Mouse (Mus musculus) MEL (cell line): ENCODE data around the gene Abhd17a. TPM values are rescaled to one million over a fixed set of nuclear protein-coding genes. Genes with fewer than 3 reads are reported as not detected.

Experiments
- DNase-seq: peaks from one replicate; pipeline ENCODE4 v3.0.0; 2011; ENCODE audit warnings: low read depth, low spot score
- H3K27ac ChIP-seq: 2 replicates; pipeline ENCODE4 v1.5.1; 2012; ENCODE audit warnings: low read depth, mild to moderate bottlenecking, control low read depth, low read length, moderate library complexity; ENCODE audit not compliant: control insufficient read depth
- H3K27me3 ChIP-seq, 2 experiments: fragments of 150-350 bp in 1 of 2; sonication (generic) in 1 of 2; 2 replicates each; pipeline ENCODE4 v1.6.1; 2012; ENCODE audit warnings: low read length in 2 of 2, mild to moderate bottlenecking in 2 of 2, improper control_type of control experiment in 1 of 2, moderate library complexity in 1 of 2; ENCODE audit not compliant: insufficient read depth in 2 of 2, control insufficient read depth in 1 of 2
- H3K36me3 ChIP-seq, 2 experiments: 2 replicates each; pipeline ENCODE4 v1.6.1; 2012 to 2014; ENCODE audit warnings: low read length in 2 of 2, improper control_type of control experiment in 1 of 2, inconsistent platforms in 1 of 2, mild to moderate bottlenecking in 1 of 2; ENCODE audit not compliant: insufficient read depth in 2 of 2, control insufficient read depth in 1 of 2
- H3K4me1 ChIP-seq, 2 experiments: fragments of 150-350 bp in 1 of 2; sonication (generic) in 1 of 2; 2 replicates each; pipeline ENCODE4 v1.6.1; 2012; ENCODE audit warnings: low read length in 2 of 2, improper control_type of control experiment in 1 of 2, mild to moderate bottlenecking in 1 of 2; ENCODE audit not compliant: insufficient read depth in 2 of 2, control insufficient read depth in 1 of 2
- H3K4me3 ChIP-seq, 2 experiments: fragments of 150-350 bp in 1 of 2; sonication (generic) in 1 of 2; 2 replicates each; pipeline ENCODE4 v1.5.1; 2012; ENCODE audit warnings: low read depth in 2 of 2, low read length in 2 of 2, mild to moderate bottlenecking in 2 of 2, moderate library complexity in 2 of 2, control low read depth in 1 of 2, improper control_type of control experiment in 1 of 2; ENCODE audit not compliant: control insufficient read depth in 1 of 2, insufficient read depth in 1 of 2
- H3K79me2 ChIP-seq: 2 replicates; pipeline ENCODE4 v1.6.1; 2012; ENCODE audit warnings: mild to moderate bottlenecking, low read length, moderate library complexity; ENCODE audit not compliant: control insufficient read depth, poor library complexity, insufficient read depth
- H3K9ac ChIP-seq: 2 replicates; pipeline ENCODE4 v1.6.1; 2012; ENCODE audit warnings: low read depth, mild to moderate bottlenecking, control low read depth, low read length, moderate library complexity; ENCODE audit not compliant: control insufficient read depth, poor library complexity, severe bottlenecking
- H3K9me3 ChIP-seq: fragments of 150-350 bp; sonication (generic); replicated peaks from 2 replicates; pipeline ENCODE4 v1.6.1; 2012; ENCODE audit warnings: mild to moderate bottlenecking, low read length, improper control_type of control experiment, moderate library complexity; ENCODE audit not compliant: insufficient read depth
- CHD2 ChIP-seq: IDR thresholded peaks from 2 replicates; pipeline ENCODE4 v1.6.1; 2011; ENCODE audit warnings: low read length, improper control_type of control experiment
- CTCF ChIP-seq, 3 experiments: IDR thresholded peaks in 2 of 3; conservative IDR thresholded peaks in 1 of 3; 2 replicates each; pipeline ENCODE4 v1.5.1; 2011 to 2012; ENCODE audit warnings: low read length in 3 of 3, low read depth in 2 of 3, mild to moderate bottlenecking in 2 of 3, improper control_type of control experiment in 1 of 3, inconsistent platforms in 1 of 3, mixed read lengths in 1 of 3, moderate library complexity in 1 of 3; ENCODE audit not compliant: control insufficient read depth in 1 of 3, insufficient read depth in 1 of 3, poor library complexity in 1 of 3, severe bottlenecking in 1 of 3
- E2F4 ChIP-seq: IDR thresholded peaks from 2 replicates; pipeline ENCODE4 v1.6.1; 2011; ENCODE audit warnings: low read depth, low read length, improper control_type of control experiment, borderline replicate concordance
- ELF1 ChIP-seq: IDR thresholded peaks from 2 replicates; pipeline ENCODE4 v1.6.1; 2014; ENCODE audit warnings: low read depth, mild to moderate bottlenecking, inconsistent platforms, low read length, improper control_type of control experiment, moderate library complexity
- MAX ChIP-seq: IDR thresholded peaks from 2 replicates; pipeline ENCODE4 v1.6.1; 2011; ENCODE audit warnings: low read length, improper control_type of control experiment
- MYB ChIP-seq: IDR thresholded peaks from 2 replicates; pipeline ENCODE4 v1.6.1; 2011; ENCODE audit warnings: mild to moderate bottlenecking, low read depth, low read length, improper control_type of control experiment
- MYC ChIP-seq: IDR thresholded peaks from 2 replicates; pipeline ENCODE4 v1.6.1; 2011; ENCODE audit warnings: low read depth, mild to moderate bottlenecking, low read length, improper control_type of control experiment, moderate library complexity
- POLR2AphosphoS2 ChIP-seq: IDR thresholded peaks from 2 replicates; pipeline ENCODE4 v1.6.1; 2011; ENCODE audit warnings: low read length, improper control_type of control experiment
- RAD21 ChIP-seq: IDR thresholded peaks from 2 replicates; pipeline ENCODE4 v1.6.1; 2011; ENCODE audit warnings: mild to moderate bottlenecking, low read depth, low read length, improper control_type of control experiment
- SMC3 ChIP-seq: IDR thresholded peaks from 2 replicates; pipeline ENCODE4 v1.6.1; 2011; ENCODE audit warnings: low read depth, low read length, improper control_type of control experiment
- TAL1 ChIP-seq: IDR thresholded peaks from 2 replicates; pipeline ENCODE4 v1.6.1; 2012; ENCODE audit warnings: mild to moderate bottlenecking, inconsistent platforms, low read length, moderate library complexity, mixed read lengths
- TBP ChIP-seq: IDR thresholded peaks from 2 replicates; pipeline ENCODE4 v1.8.0; 2011; ENCODE audit warnings: low read depth, low read length, improper control_type of control experiment
- TCF12 ChIP-seq: IDR thresholded peaks from 2 replicates; pipeline ENCODE4 v1.6.1; 2014; ENCODE audit warnings: low read depth, mild to moderate bottlenecking, inconsistent platforms, low read length, improper control_type of control experiment, moderate library complexity
- ZC3H11A ChIP-seq: IDR thresholded peaks from 2 replicates; pipeline ENCODE4 v1.6.1; 2012; ENCODE audit warnings: low read depth, mild to moderate bottlenecking, inconsistent platforms, low read length, improper control_type of control experiment
- ZKSCAN1 ChIP-seq: IDR thresholded peaks from 2 replicates; pipeline ENCODE4 v1.6.1; 2012; ENCODE audit warnings: low read depth, mild to moderate bottlenecking, inconsistent platforms, low read length, improper control_type of control experiment, moderate library complexity
- polyA plus RNA-seq, 2 experiments: library from polyadenylated mRNA; stranded (reverse) in 1 of 2; unstranded in 1 of 2; fragments of >175 nt in 1 of 2; fragments of >200 nt in 1 of 2; gene quantifications; 2 replicates each; pipeline versions ENCODE4 v1.2.1 to v1.2.4; 2012; ENCODE audit warnings: low replicate concordance in 2 of 2, low read depth in 1 of 2; ENCODE audit not compliant: insufficient read length in 2 of 2, insufficient read depth in 1 of 2, missing spikeins in 1 of 2
- total RNA-seq: library from RNA; depleted of rRNA; stranded (reverse); fragments of 300-350 nt; gene quantifications from 2 replicates; pipeline ENCODE4 v1.2.3, GENCODE M21; 2012

Gene Abhd17a
- total and polyA plus RNA-seq, 3 experiments: 96.2 to 136 (median 98.5) TPM

- no peak overlapping the region for H3K27ac ChIP-seq
Measured at GRCm38 (mm10) chr10:80611905-80612304, 21.8 kb upstream of the Abhd17a start.

GRCm38 (mm10) chr10:80611024-80611423 lies 20.9 kb upstream of the Abhd17a start:
- Histone ChIP-seq H3K27me3 (no peaks in the 10 kb centered on the region), H3K27ac (no peak overlapping the region), H3K4me3 (no peak overlapping the region), H3K9ac (no peak overlapping the region), H3K36me3 (peaks cover 0 to 4% of the 10 kb centered on the region in 2 experiments; a peak in 1 of 4 replicates), H3K9me3 (no peaks in the 10 kb centered on the region), H3K79me2 (peaks cover 9% of the 10 kb centered on the region), H3K4me1 (no peaks in the 10 kb centered on the region)
- TF ChIP-seq ZC3H11A (peak; percentile 33), CTCF (IDR thresholded peaks at IDR 0.05 in 2 of 3, conservative IDR thresholded peaks at IDR 0.05 in 1 of 3; ENCODE audit: control insufficient read depth in 1 of 3, insufficient read depth in 1 of 3, low read depth in 2 of 3, low read length in 3 of 3, poor library complexity in 1 of 3, severe bottlenecking in 1 of 3) (peak; percentile 78 to 98 (median 90)), POLR2AphosphoS2 (no peak), RAD21 (peak; percentile 46), E2F4 (no peak), SMC3 (peak; percentile 68)
- peak; percentile 62 for DNase-seq

More at GRCm38 (mm10) chr10:80611905-80612304, 21.8 kb upstream of the Abhd17a start:
- H3K9me3 ChIP-seq: no peaks in the 10 kb centered on the region
- H3K4me3 ChIP-seq: no peak overlapping the region
- peaks cover 4% of the 10 kb centered on the region for H3K79me2 ChIP-seq
- peaks cover 0 to 4% of the 10 kb centered on the region in 2 experiments; a peak in 1 of 4 replicates for H3K36me3 ChIP-seq
- no peak overlapping the region for H3K9ac ChIP-seq
- H3K4me1 ChIP-seq: no peaks in the 10 kb centered on the region
- DNase-seq: no peak
- H3K27me3 ChIP-seq: no peaks in the 10 kb centered on the region
- TF ChIP-seq CHD2: no peak

GRCm38 (mm10) chr10:80610116-80610785 lies 20.1 kb upstream of the Abhd17a start:
- Histone ChIP-seq H3K27ac (no peak overlapping the region), H3K4me3 (no peak overlapping the region), H3K9me3 (no peaks in the 10 kb centered on the region), H3K9ac (no peak overlapping the region), H3K36me3 (peaks cover 0 to 4% of the 10 kb centered on the region in 2 experiments; a peak in 1 of 4 replicates), H3K4me1 (no peaks in the 10 kb centered on the region), H3K27me3 (no peaks in the 10 kb centered on the region), H3K79me2 (peaks cover 14% of the 10 kb centered on the region)
- no peak for DNase-seq
- TF ChIP-seq ELF1: no peak
- TF ChIP-seq MYB: no peak
- TF ChIP-seq ZKSCAN1: no peak
- TF ChIP-seq TAL1: no peak
- TF ChIP-seq TBP: no peak
- TF ChIP-seq MAX: no peak
- no peak for TF ChIP-seq E2F4
- TF ChIP-seq MYC: no peak
- TF ChIP-seq TCF12: no peak
